Mouse (Mus musculus) stomach, embryonic 14.5 days (tissue): ENCODE results near the gene Ncoa6. TPM values are rescaled to one million over a fixed set of nuclear protein-coding genes. Genes with fewer than 3 reads are reported as not detected.
A peak's percentile ranks its signal among the peaks of the same experiment; 100 is the strongest.

Source experiments
- ATAC-seq: fragments of 200-750 bp; cut with Nextera tagmentation; 2 replicates; pipeline ENCODE4 v1.8.0; 2017; ENCODE audit warnings: low read depth, moderate TSS enrichment; ENCODE audit not compliant: insufficient number of reproducible peaks, insufficient read depth, low FRiP score
- H3K27ac ChIP-seq: fragments of 300-500 bp; sonication (generic); 2 replicates; pipeline ENCODE4 v1.5.1; 2014; ENCODE audit warnings: mild to moderate bottlenecking, low read length, moderate library complexity, mixed read lengths
- H3K27me3 ChIP-seq: fragments of 300-500 bp; sonication (generic); 2 replicates; pipeline ENCODE4 v1.6.1; 2014; ENCODE audit warnings: low read length, control low read depth, mixed read lengths; ENCODE audit not compliant: control insufficient read depth, insufficient read depth
- H3K36me3 ChIP-seq: fragments of 300-500 bp; sonication (generic); 2 replicates; pipeline ENCODE4 v1.6.1; 2014; ENCODE audit warnings: mild to moderate bottlenecking, control low read depth, low read length, moderate library complexity, mixed read lengths; ENCODE audit not compliant: control insufficient read depth, insufficient read depth
- H3K4me1 ChIP-seq: fragments of 300-500 bp; sonication (generic); 2 replicates; pipeline ENCODE4 v1.6.1; 2014; ENCODE audit warnings: low read length, control low read depth, mixed read lengths; ENCODE audit not compliant: control insufficient read depth, insufficient read depth
- H3K4me2 ChIP-seq: fragments of 300-500 bp; sonication (generic); replicated peaks from 2 replicates; pipeline ENCODE4 v1.6.1; 2014; ENCODE audit warnings: low read depth, low read length, control low read depth
- H3K4me3 ChIP-seq: fragments of 300-500 bp; sonication (generic); 2 replicates; pipeline ENCODE4 v1.5.1; 2014; ENCODE audit warnings: low read depth, low read length, control low read depth
- H3K9ac ChIP-seq: fragments of 300-500 bp; sonication (generic); replicated peaks from 2 replicates; pipeline ENCODE4 v1.6.1; 2014; ENCODE audit warnings: low read depth, mild to moderate bottlenecking, control low read depth, low read length, moderate library complexity, mixed read lengths
- H3K9me3 ChIP-seq: fragments of 300-500 bp; sonication (generic); 2 replicates; pipeline ENCODE4 v1.6.1; 2016; ENCODE audit warnings: low read depth, low read length, control low read depth; ENCODE audit not compliant: control insufficient read depth
- WGBS: fragments of 180-500 bp; shearing (Covaris S2); extraction: QIAGEN DNeasy Blood & Tissue Kit; methylation state at CpG from one replicate; pipeline ENCODE4 v1.1.7; 2014; 5-methylcytosine and 5-hydroxymethylcytosine counted together
- polyA plus RNA-seq: library from polyadenylated mRNA; unstranded; fragments of >200 nt; fragmentation: Nextera tagmentation; extraction: Ambion mirVana; gene quantifications from 2 replicates; pipeline ENCODE4 v1.2.1, GENCODE M21; 2014

Ncoa6 gene
- polyA plus RNA-seq, 1 experiment from 2014 or later = 35.6 TPM

- H3K36me3 ChIP-seq = no peaks in the 10 kb centered on the region
- no peaks in the 10 kb centered on the region for H3K27me3 ChIP-seq
- no peaks in the 10 kb centered on the region for H3K9me3 ChIP-seq
- 56% methylated on average over 4 of the region's 4 CpGs for WGBS
- H3K4me2 ChIP-seq = no peak overlapping the region
- H3K27ac ChIP-seq = no peak overlapping the region
- no peaks in the 10 kb centered on the region for H3K4me1 ChIP-seq
- no peak overlapping the region for H3K9ac ChIP-seq
- ATAC-seq = no peak
- no peak overlapping the region for H3K4me3 ChIP-seq
These were observed 101.2 kb downstream of the Ncoa6 start for GRCm38 (mm10) chr2:155372451-155372850.

GRCm38 (mm10) chr2:155369333-155369883 lies 104.3 kb downstream of the Ncoa6 start:
- Histone ChIP-seq H3K9me3 (no peaks in the 10 kb centered on the region), H3K9ac (no peak overlapping the region), H3K4me2 (no peak overlapping the region), H3K4me3 (no peak overlapping the region), H3K27me3 (no peaks in the 10 kb centered on the region), H3K4me1 (no peaks in the 10 kb centered on the region), H3K27ac (no peak overlapping the region), H3K36me3 (no peaks in the 10 kb centered on the region)
- no peak; the same call in 1 of the 2 replicates for ATAC-seq
- WGBS = 24% methylated on average over 7 of the region's 7 CpGs

GRCm38 (mm10) chr2:155367635-155368284 lies 105.9 kb downstream of the Ncoa6 start:
- H3K27me3 ChIP-seq = no peaks in the 10 kb centered on the region
- no peak overlapping the region for H3K4me2 ChIP-seq
- no peak overlapping the region for H3K27ac ChIP-seq
- H3K36me3 ChIP-seq = no peaks in the 10 kb centered on the region
- ATAC-seq = no peak
- H3K9ac ChIP-seq = no peak overlapping the region
- no peaks in the 10 kb centered on the region for H3K4me1 ChIP-seq
- H3K4me3 ChIP-seq = no peak overlapping the region
- 72% methylated on average over 7 of the region's 7 CpGs for WGBS
- H3K9me3 ChIP-seq = no peaks in the 10 kb centered on the region

GRCm38 (mm10) chr2:155357686-155358399 lies 115.9 kb downstream of the Ncoa6 start:
- peak overlapping the region; percentile 77 for H3K4me3 ChIP-seq
- peak overlapping the region; percentile 83; the same call in 1 of the 2 replicates for H3K27ac ChIP-seq
- no peaks in the 10 kb centered on the region for H3K36me3 ChIP-seq
- no peaks in the 10 kb centered on the region for H3K9me3 ChIP-seq
- ATAC-seq = peak; percentile 82
- 25% methylated on average over 14 of the region's 14 CpGs for WGBS
- H3K9ac ChIP-seq = no peak overlapping the region
- peaks cover 6% of the 10 kb centered on the region; the same call in 1 of the 2 replicates for H3K4me1 ChIP-seq
- no peaks in the 10 kb centered on the region for H3K27me3 ChIP-seq
- peak overlapping the region; percentile 51 for H3K4me2 ChIP-seq

GRCm38 (mm10) chr2:155356971-155357591 lies 116.6 kb downstream of the Ncoa6 start, which contains the start of gene Pigu:
Gene Pigu (minus strand): TSS chr2:155357430.
- H3K4me1 ChIP-seq = peaks cover 6% of the 10 kb centered on the region; the same call in 1 of the 2 replicates
- ATAC-seq = peak; percentile 99
- no peaks in the 10 kb centered on the region for H3K27me3 ChIP-seq
- 0% methylated on average over 38 of the region's 38 CpGs for WGBS
- H3K36me3 ChIP-seq = no peaks in the 10 kb centered on the region
- H3K4me2 ChIP-seq = peak within 1 kb of the TSS; percentile 78
- peak within 1 kb of the TSS; percentile 77 for H3K4me3 ChIP-seq
- peak within 1 kb of the TSS; percentile 83; the same call in 1 of the 2 replicates for H3K27ac ChIP-seq
- peak within 1 kb of the TSS; percentile 56 for H3K9ac ChIP-seq
- no peaks in the 10 kb centered on the region for H3K9me3 ChIP-seq

GRCm38 (mm10) chr2:155354402-155354801 lies 119.3 kb downstream of the Ncoa6 start:
- H3K27me3 ChIP-seq = no peaks in the 10 kb centered on the region
- H3K27ac ChIP-seq = no peak overlapping the region
- H3K4me1 ChIP-seq = peaks cover 6% of the 10 kb centered on the region; the same call in 1 of the 2 replicates
- H3K36me3 ChIP-seq = no peaks in the 10 kb centered on the region
- ATAC-seq = no peak
- no peak overlapping the region for H3K9ac ChIP-seq
- H3K4me3 ChIP-seq = no peak overlapping the region
- 88% methylated on average over 3 of the region's 3 CpGs for WGBS
- H3K9me3 ChIP-seq = no peaks in the 10 kb centered on the region
- H3K4me2 ChIP-seq = no peak overlapping the region

- Histone ChIP-seq H3K9ac (no peak overlapping the region), H3K36me3 (no peaks in the 10 kb centered on the region; the same call in 1 of the 2 replicates), H3K9me3 (no peaks in the 10 kb centered on the region), H3K4me3 (no peak overlapping the region), H3K4me2 (no peak overlapping the region), H3K4me1 (no peaks in the 10 kb centered on the region), H3K27me3 (no peaks in the 10 kb centered on the region), H3K27ac (no peak overlapping the region)
- no peak for ATAC-seq
- WGBS = 71% methylated on average over 1 of the region's 1 CpGs
These were observed 127.0 kb downstream of the Ncoa6 start for GRCm38 (mm10) chr2:155346670-155347069.
